Mouse (Mus musculus) thymus, adult 2 months (tissue): ENCODE data around the gene Sh3kbp1. TPM values are rescaled to one million over a fixed set of nuclear protein-coding genes. Genes with fewer than 3 reads are reported as not detected.

Experiments used
- DNase-seq: peaks from one replicate; pipeline ENCODE4 v3.0.0; 2021
- H3K27ac ChIP-seq: fragments of 200-500 bp; 2 replicates; pipeline ENCODE4 v1.5.1; 2012; ENCODE audit warnings: low read length, control low read depth; ENCODE audit not compliant: control insufficient read depth, insufficient read depth
- H3K27me3 ChIP-seq: fragments of 200-500 bp; 2 replicates; pipeline ENCODE4 v1.6.1; 2012; ENCODE audit warnings: mild to moderate bottlenecking, low read length, moderate library complexity, mixed read lengths; ENCODE audit not compliant: control insufficient read depth, insufficient read depth
- H3K36me3 ChIP-seq: fragments of 200-500 bp; 2 replicates; pipeline ENCODE4 v1.6.1; 2012; ENCODE audit warnings: mild to moderate bottlenecking, low read length, moderate library complexity; ENCODE audit not compliant: control insufficient read depth, insufficient read depth
- H3K4me1 ChIP-seq: fragments of 200-500 bp; replicated peaks from 2 replicates; pipeline ENCODE4 v1.6.1; 2012; ENCODE audit warnings: low read length; ENCODE audit not compliant: control insufficient read depth, insufficient read depth
- H3K4me3 ChIP-seq: fragments of 200-500 bp; 2 replicates; pipeline ENCODE4 v1.5.1; 2012; ENCODE audit warnings: mild to moderate bottlenecking, low read length, control low read depth, moderate library complexity; ENCODE audit not compliant: control insufficient read depth, insufficient read depth
- CTCF ChIP-seq: fragments of 200-500 bp; IDR thresholded peaks from 2 replicates; pipeline ENCODE4 v1.5.1; 2012; ENCODE audit warnings: mild to moderate bottlenecking, control low read depth, low read length, moderate library complexity, borderline replicate concordance; ENCODE audit not compliant: control insufficient read depth, poor library complexity, insufficient read depth; ENCODE audit errors: extremely low read depth
- POLR2A ChIP-seq: fragments of 200-500 bp; IDR thresholded peaks from 2 replicates; pipeline ENCODE4 v1.6.1; 2012; ENCODE audit warnings: mild to moderate bottlenecking, low read length, control low read depth, moderate library complexity; ENCODE audit not compliant: control insufficient read depth, poor library complexity, insufficient read depth; ENCODE audit errors: extremely low read depth
- WGBS: fragments of 180-500 bp; shearing (Covaris S2); methylation state at CpG from one replicate; pipeline ENCODE4 v1.1.7; 2018; 5-methylcytosine and 5-hydroxymethylcytosine counted together
- polyA plus RNA-seq: library from polyadenylated mRNA; depleted of rRNA; stranded (reverse); fragments of >200 nt; gene quantifications from 2 replicates; pipeline ENCODE4 v1.2.3, GENCODE M21; 2012

Sh3kbp1 gene
- polyA plus RNA-seq, 1 experiment: 114 TPM

- peak; percentile 29 for DNase-seq
- no peaks in the 10 kb centered on the region for H3K36me3 ChIP-seq
- H3K4me3 ChIP-seq: no peak overlapping the region
- peak overlapping the region; percentile 99 for H3K27ac ChIP-seq
- H3K4me1 ChIP-seq: peaks cover 38% of the 10 kb centered on the region
- H3K27me3 ChIP-seq: no peaks in the 10 kb centered on the region
- WGBS: 0% methylated on average over 2 of the region's 2 CpGs
- TF ChIP-seq POLR2A (no peak), CTCF (no peak)
These were observed 49.2 kb downstream of the Sh3kbp1 start for GRCm38 (mm10) chrX:159676242-159676641.

- WGBS: 7% methylated on average over 4 of the region's 4 CpGs
- no peak for TF ChIP-seq CTCF
- no peak for TF ChIP-seq POLR2A
- no peaks in the 10 kb centered on the region for H3K27me3 ChIP-seq
- DNase-seq: no peak
- H3K27ac ChIP-seq: peak overlapping the region; percentile 99
- H3K4me1 ChIP-seq: peaks cover 30% of the 10 kb centered on the region
- no peak overlapping the region for H3K4me3 ChIP-seq
- H3K36me3 ChIP-seq: no peaks in the 10 kb centered on the region
These were observed 50.7 kb downstream of the Sh3kbp1 start for GRCm38 (mm10) chrX:159677585-159678319.

- no peak for TF ChIP-seq CTCF
- H3K27ac ChIP-seq: peak overlapping the region; percentile 78
These were observed 51.3 kb downstream of the Sh3kbp1 start for GRCm38 (mm10) chrX:159678320-159678835.

GRCm38 (mm10) chrX:159685521-159685920, 58.4 kb downstream of the Sh3kbp1 start:
- no peak overlapping the region for H3K4me3 ChIP-seq
- 26% methylated on average over 1 of the region's 1 CpGs for WGBS
- no peaks in the 10 kb centered on the region for H3K27me3 ChIP-seq
- TF ChIP-seq CTCF (no peak), POLR2A (no peak)
- peaks cover 29% of the 10 kb centered on the region for H3K4me1 ChIP-seq
- no peak for DNase-seq
- no peaks in the 10 kb centered on the region for H3K36me3 ChIP-seq
- no peak overlapping the region for H3K27ac ChIP-seq

More at GRCm38 (mm10) chrX:159678320-159678835, 51.3 kb downstream of the Sh3kbp1 start:
- DNase-seq: no peak
- no peak overlapping the region for H3K4me3 ChIP-seq
- peaks cover 35% of the 10 kb centered on the region for H3K4me1 ChIP-seq
- H3K36me3 ChIP-seq: no peaks in the 10 kb centered on the region
- H3K27me3 ChIP-seq: no peaks in the 10 kb centered on the region
- 11% methylated on average over 5 of the region's 5 CpGs for WGBS

- Histone ChIP-seq H3K27ac (no peak overlapping the region), H3K27me3 (no peaks in the 10 kb centered on the region), H3K4me1 (peaks cover 27% of the 10 kb centered on the region), H3K36me3 (no peaks in the 10 kb centered on the region), H3K4me3 (no peak overlapping the region)
- no peak for DNase-seq
- TF ChIP-seq POLR2A (no peak), CTCF (no peak)
- WGBS: 54% methylated on average over 4 of the region's 4 CpGs
These were observed 59.8 kb downstream of the Sh3kbp1 start for GRCm38 (mm10) chrX:159686850-159687249.

- no peak overlapping the region for H3K4me3 ChIP-seq
These were observed 61.6 kb downstream of the Sh3kbp1 start for GRCm38 (mm10) chrX:159688698-159689097.

More at GRCm38 (mm10) chrX:159688698-159689097, 61.6 kb downstream of the Sh3kbp1 start:
- H3K27me3 ChIP-seq: no peaks in the 10 kb centered on the region
- no peak for DNase-seq
- TF ChIP-seq POLR2A: no peak
- TF ChIP-seq CTCF: no peak
- 22% methylated on average over 5 of the region's 5 CpGs for WGBS
- peak overlapping the region; percentile 94 for H3K27ac ChIP-seq
- no peaks in the 10 kb centered on the region for H3K36me3 ChIP-seq
- peaks cover 18% of the 10 kb centered on the region for H3K4me1 ChIP-seq
